Mouse (Mus musculus) olfactory bulb, adult 2 months (tissue): ENCODE results near the gene C1ra.
"Not testable (repeated sequence)": the region's sequence is repeated elsewhere in the genome, so short reads cannot be mapped to it uniquely, and the experiment has no call there.

ENCODE experiments used
- CTCF ChIP-seq: fragments of 200-500 bp; IDR thresholded peaks from 2 replicates; pipeline ENCODE4 v1.5.1; 2012; ENCODE audit warnings: low read depth, mild to moderate bottlenecking, low read length, moderate library complexity; ENCODE audit not compliant: insufficient read depth
- POLR2A ChIP-seq: fragments of 200-500 bp; IDR thresholded peaks from 2 replicates; pipeline ENCODE4 v1.6.1; 2012; ENCODE audit warnings: mild to moderate bottlenecking, low read depth, low read length, moderate library complexity; ENCODE audit not compliant: insufficient read depth

DNA sequence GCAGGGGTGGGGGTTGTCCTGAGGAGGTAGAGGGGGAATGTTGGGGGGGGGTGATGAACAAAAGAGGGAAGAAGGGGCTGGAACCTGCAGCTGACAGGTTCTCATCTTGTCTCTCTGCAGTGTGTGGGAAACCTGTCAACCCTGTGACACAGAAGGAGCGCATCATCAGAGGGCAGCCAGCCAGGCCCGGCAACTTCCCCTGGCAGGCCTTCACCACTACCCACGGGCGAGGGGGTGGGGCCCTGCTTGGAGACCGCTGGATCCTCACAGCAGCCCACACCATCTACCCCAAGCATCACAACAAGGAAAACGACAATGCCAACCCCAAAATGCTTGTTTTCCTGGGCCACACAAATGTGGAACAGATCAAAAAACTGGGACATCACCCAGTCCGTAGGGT lies 9.9 kb downstream of the C1ra start:
- TF ChIP-seq CTCF, POLR2A: not testable (repeated sequence)
